Comparison of ENCODE assay signal across 8 mouse cellular contexts in the genomic region with DNA sequence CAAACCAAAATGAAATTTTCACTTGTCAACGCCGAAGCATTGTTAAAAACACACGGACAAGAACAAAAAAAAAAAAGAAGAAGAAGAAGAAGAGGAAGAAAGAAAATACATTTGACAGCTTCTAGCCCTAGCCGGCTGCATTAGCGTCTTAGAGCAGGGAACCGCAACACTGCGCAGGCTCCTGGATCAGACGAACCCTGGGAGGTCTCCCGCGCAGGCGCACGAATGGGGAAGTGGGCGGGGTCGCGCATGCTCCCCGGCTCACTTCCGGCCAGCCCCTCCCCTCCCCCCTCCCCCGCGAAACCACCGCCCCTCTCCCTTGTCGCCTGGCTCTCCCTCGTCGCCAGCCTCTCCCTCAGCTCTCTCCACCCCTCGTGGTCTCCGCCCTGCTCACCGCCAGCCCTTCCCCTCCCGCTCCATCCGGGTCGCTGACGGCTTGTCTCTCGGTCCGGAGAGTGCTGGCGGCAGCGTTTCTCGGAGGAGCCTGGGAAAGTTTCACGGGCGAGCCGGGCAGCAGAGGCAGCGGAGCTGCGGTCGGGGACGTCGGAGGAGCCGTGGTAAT. TPM values are rescaled to one million over a fixed set of nuclear protein-coding genes. Genes with fewer than 3 reads are reported as not detected.
DNase-seq lines count a peak whose midpoint lies in the region; ATAC-seq and TF ChIP-seq lines count a peak whose summit lies in the region.

A gene (plus strand): TSS at position 318 of the 562 bp plus-strand sequence.

- H3K36me3 ChIP-seq in kidney, embryonic 14.5 days (ENCODE audit: control insufficient read depth, insufficient read depth, low read length), result peaks cover 4% of the 10 kb centered on the region; the same call in 1 of the 2 replicates
- 0 out of 2 replicates have a peak, but pooled peaks cover 4% of the 10 kb centered on the region for H3K36me3 ChIP-seq in limb, embryonic 15.5 days

- no peak for TF ChIP-seq POLR2A in bone marrow macrophage, adult 2 months (IDR thresholded peaks at IDR 0.05; ENCODE audit: borderline replicate concordance, low read depth, low read length)
- TF ChIP-seq POLR2A in embryonic fibroblast, embryonic 13.5 days (IDR thresholded peaks at IDR 0.05; ENCODE audit: low read depth, low read length), result peak; percentile 92

- H3K4me3 ChIP-seq in bone marrow macrophage, adult 2 months (ENCODE audit: insufficient read depth, low read length), result peak within 1 kb of the TSS; percentile 98
- H3K4me3 ChIP-seq in embryonic fibroblast, embryonic 13.5 days (ENCODE audit: insufficient read depth, low read length), result peak within 1 kb of the TSS; percentile 98
- H3K4me3 ChIP-seq in kidney, embryonic 14.5 days (ENCODE audit: low read length), result peak within 1 kb of the TSS; percentile 98
- H3K4me3 ChIP-seq in limb, embryonic 15.5 days, result peak within 1 kb of the TSS; percentile 77

- peak; percentile 94 for DNase-seq in A20 (ENCODE audit: low read depth, low spot score)
- peak; percentile 93 to 96 for DNase-seq in heart, adult 9 months (ENCODE audit: low spot score in 2 of 2)
- DNase-seq in monocyte, adult 2 months (ENCODE audit: low read depth in 1 of 2, low spot score in 2 of 2), result peak; percentile 87 to 88
- DNase-seq in spleen, postnatal 36 days (ENCODE audit: low spot score in 2 of 2), result peak; percentile 93 to 94

- WGBS in kidney, embryonic 14.5 days, result under 1% methylated on average over 38 of the region's 44 CpGs
- under 1% methylated on average over 42 of the region's 44 CpGs for WGBS in limb, embryonic 15.5 days

- H3K27ac ChIP-seq in bone marrow macrophage, adult 2 months (ENCODE audit: insufficient read depth, low read depth, low read length), result peak within 1 kb of the TSS; percentile 97
- H3K27ac ChIP-seq in embryonic fibroblast, embryonic 13.5 days (ENCODE audit: insufficient read depth, low read length), result peak within 1 kb of the TSS; percentile 90
- peak within 1 kb of the TSS; percentile 99 for H3K27ac ChIP-seq in kidney, embryonic 14.5 days (ENCODE audit: low read depth, low read length)
- H3K27ac ChIP-seq in limb, embryonic 15.5 days, result peak within 1 kb of the TSS; percentile 99

- H3K9ac ChIP-seq in kidney, embryonic 14.5 days (ENCODE audit: low read depth, low read length), result peak within 1 kb of the TSS; percentile 96
- peak within 1 kb of the TSS; percentile 83 for H3K9ac ChIP-seq in limb, embryonic 15.5 days

- ATAC-seq in kidney, embryonic 14.5 days (ENCODE audit: low FRiP score, low TSS enrichment), result peak; percentile 100
- peak; percentile 99 for ATAC-seq in limb, embryonic 15.5 days (ENCODE audit: insufficient number of reproducible peaks, low FRiP score, low TSS enrichment, low read depth)

- peaks cover 35% of the 10 kb centered on the region for H3K4me1 ChIP-seq in bone marrow macrophage, adult 2 months (ENCODE audit: control insufficient read depth, insufficient read depth, low read length)
- peaks cover 3% of the 10 kb centered on the region; the same call in 1 of the 2 replicates for H3K4me1 ChIP-seq in embryonic fibroblast, embryonic 13.5 days (ENCODE audit: control insufficient read depth, insufficient read depth, low read length)
- no peaks in the 10 kb centered on the region for H3K4me1 ChIP-seq in kidney, embryonic 14.5 days (ENCODE audit: control insufficient read depth, insufficient read depth, low read length)
- H3K4me1 ChIP-seq in limb, embryonic 15.5 days, result peaks cover 9% of the 10 kb centered on the region

- TF ChIP-seq CTCF in bone marrow macrophage, adult 2 months (IDR thresholded peaks at IDR 0.05; ENCODE audit: low read depth, low read length), result no peak
- TF ChIP-seq CTCF in embryonic fibroblast, embryonic 13.5 days (IDR thresholded peaks at IDR 0.05; ENCODE audit: borderline replicate concordance, insufficient read depth, low read length), result no peak

- no peaks in the 10 kb centered on the region for H3K9me3 ChIP-seq in kidney, embryonic 14.5 days (ENCODE audit: control insufficient read depth, low read length)
- no peaks in the 10 kb centered on the region for H3K9me3 ChIP-seq in limb, embryonic 15.5 days

- H3K4me2 ChIP-seq in kidney, embryonic 14.5 days (replicated peaks; ENCODE audit: low read depth, low read length), result peak within 1 kb of the TSS; percentile 46
- H3K4me2 ChIP-seq in limb, embryonic 15.5 days, result peak within 1 kb of the TSS; percentile 48

- no peaks in the 10 kb centered on the region for H3K27me3 ChIP-seq in kidney, embryonic 14.5 days (ENCODE audit: control insufficient read depth, insufficient read depth, low read length)
- no peaks in the 10 kb centered on the region for H3K27me3 ChIP-seq in limb, embryonic 15.5 days

RNA-seq across cellular contexts. Expression of the gene that starts here (rescaled TPM):
- polyA plus RNA-seq in bone marrow macrophage, adult 2 months (2012; ENCODE audit: insufficient read depth, insufficient read length, missing spikeins), result 107 and 111 TPM in 2 replicates
- polyA plus RNA-seq in embryonic fibroblast, embryonic 13.5 days (2011; ENCODE audit: insufficient read length, low read depth, missing spikeins), result 49.7 and 57.2 TPM in 2 replicates
- 36.7 and 53.8 TPM in 2 replicates for polyA plus RNA-seq in kidney, embryonic 14.5 days (2014; fragmentation: Nextera tagmentation; extraction: Ambion mirVana)
- 32.0 and 33.9 TPM in 2 replicates for polyA plus RNA-seq in limb, embryonic 15.5 days (2015; fragmentation: Nextera tagmentation; extraction: Ambion mirVana)

Comparison
In these comparisons a context has a peak if more than half of its experiments do, and no peak if none do; other contexts are left out.
1. Peak in every context shown above with its lines: DNase-seq, ATAC-seq, H3K4me3 ChIP-seq and H3K27ac ChIP-seq.